Mouse (Mus musculus) erythroblast, adult 5-6 weeks (primary cell): ENCODE measurements around the gene Gm10153. TPM values are rescaled to one million over a fixed set of nuclear protein-coding genes. Genes with fewer than 3 reads are reported as not detected.
"Not testable (repeated sequence)": the region's sequence is repeated elsewhere in the genome, so short reads cannot be mapped to it uniquely, and the experiment has no call there.

Experiments used
- ATAC-seq: replicated peaks from 2 replicates; pipeline ENCODE4 v1.8.0; 2016; ENCODE audit warnings: moderate number of reproducible peaks, mild to moderate bottlenecking, moderate TSS enrichment, inconsistent platforms; ENCODE audit not compliant: poor library complexity, low FRiP score, severe bottlenecking
- total RNA-seq, 2 experiments: library from RNA; stranded (forward) in 1 of 2; stranded (reverse) in 1 of 2; fragments of 150-400 nt in 1 of 2; fragments of 200-764, 138-1000 nt in 1 of 2; gene quantifications; 2 replicates each; pipeline versions ENCODE4 v1.2.3 to v1.2.4; 2015 to 2017; ENCODE audit warnings: low replicate concordance in 2 of 2

The Gm10153 gene
- total RNA-seq, 2 experiments from 2014 or later: not detected

DNA sequence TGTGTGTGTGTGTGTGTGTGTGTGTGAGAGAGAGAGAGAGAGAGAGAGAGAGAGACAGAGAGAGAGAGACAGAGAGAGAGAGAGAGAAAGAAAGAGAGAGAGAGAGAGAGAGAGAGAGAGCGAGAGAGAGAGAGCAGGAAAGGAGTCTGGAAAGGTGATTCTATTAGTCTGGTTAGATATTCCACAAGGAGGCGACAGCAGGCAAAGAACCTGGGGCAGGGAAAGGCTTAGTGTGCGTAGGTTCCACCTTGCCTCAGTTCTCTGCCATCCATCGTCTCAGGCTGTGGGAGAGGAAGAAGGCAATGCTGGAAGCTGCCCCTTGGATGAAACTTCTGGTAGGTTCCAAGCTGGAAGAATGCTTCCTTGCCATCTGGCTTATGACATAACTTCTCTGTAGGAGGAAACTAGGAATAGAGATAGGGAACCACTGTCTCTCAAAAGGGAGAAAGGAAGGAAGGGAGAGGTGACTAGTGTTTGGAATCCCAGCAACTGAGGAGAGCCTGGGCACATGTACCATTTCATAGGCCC is 44.7 kb downstream of the Gm10153 start:
- no peak for ATAC-seq

- ATAC-seq: no peak
These were observed 45.7 kb downstream of the Gm10153 start, which contains the start of gene Gm45337 for GRCm38 (mm10) chr7:142144507-142144906. Gene Gm45337 (minus strand): TSS chr7:142144607.

- not testable (repeated sequence) for ATAC-seq
These were observed 46.6 kb downstream of the Gm10153 start for GRCm38 (mm10) chr7:142143506-142144010.

- ATAC-seq: no peak
These were observed 49.5 kb downstream of the Gm10153 start for GRCm38 (mm10) chr7:142140696-142141095.

Other genes with a start within 250 kb of the Gm10153 start
- not detected in 2 replicates for gene Brsk2, start 240.6 kb downstream of the Gm10153 start, total RNA-seq (2015; ENCODE audit: low replicate concordance)
- gene Brsk2, start 240.6 kb downstream of the Gm10153 start, total RNA-seq (2017; ENCODE audit: low replicate concordance): not detected in 2 replicates
- 67.1 and 69.6 TPM in 2 replicates for gene Mob2, start 129.3 kb downstream of the Gm10153 start, total RNA-seq (2015; ENCODE audit: low replicate concordance)
- gene Mob2, start 129.3 kb downstream of the Gm10153 start, total RNA-seq (2017; ENCODE audit: low replicate concordance): 75.1 and 76.9 TPM in 2 replicates
- 13.3 and 22.2 TPM in 2 replicates for gene Dusp8, start 94.5 kb downstream of the Gm10153 start, total RNA-seq (2015; ENCODE audit: low replicate concordance)
- 14.7 and 15.9 TPM in 2 replicates for gene Dusp8, start 94.5 kb downstream of the Gm10153 start, total RNA-seq (2017; ENCODE audit: low replicate concordance)
- gene Gm45618, start 69.7 kb downstream of the Gm10153 start, total RNA-seq (2015; ENCODE audit: low replicate concordance): not detected in 2 replicates
- not detected in 2 replicates for gene Gm45618, start 69.7 kb downstream of the Gm10153 start, total RNA-seq (2017; ENCODE audit: low replicate concordance)
- gene Gm39115, start 54.4 kb downstream of the Gm10153 start, total RNA-seq (2015; ENCODE audit: low replicate concordance): not detected in 2 replicates
- not detected in 2 replicates for gene Gm39115, start 54.4 kb downstream of the Gm10153 start, total RNA-seq (2017; ENCODE audit: low replicate concordance)
- not detected in 2 replicates for gene Gm45337, start 45.8 kb downstream of the Gm10153 start, total RNA-seq (2015; ENCODE audit: low replicate concordance)
- not detected in 2 replicates for gene Gm45337, start 45.8 kb downstream of the Gm10153 start, total RNA-seq (2017; ENCODE audit: low replicate concordance)
- gene Gm29735, start 33.3 kb downstream of the Gm10153 start, total RNA-seq (2015; ENCODE audit: low replicate concordance): not detected in 2 replicates
- not detected in 2 replicates for gene Gm29735, start 33.3 kb downstream of the Gm10153 start, total RNA-seq (2017; ENCODE audit: low replicate concordance)
- not detected in 2 replicates for gene Gm4553, start 24.6 kb downstream of the Gm10153 start, total RNA-seq (2015; ENCODE audit: low replicate concordance)
- gene Gm4553, start 24.6 kb downstream of the Gm10153 start, total RNA-seq (2017; ENCODE audit: low replicate concordance): not detected in 2 replicates
- not detected in 2 replicates for gene Krtap5-2, start 14.4 kb downstream of the Gm10153 start, total RNA-seq (2015; ENCODE audit: low replicate concordance)
- not detected in 2 replicates for gene Krtap5-2, start 14.4 kb downstream of the Gm10153 start, total RNA-seq (2017; ENCODE audit: low replicate concordance)
- gene Krtap5-3, start 11.0 kb upstream of the Gm10153 start, total RNA-seq (2015; ENCODE audit: low replicate concordance): not detected in 2 replicates
- gene Krtap5-3, start 11.0 kb upstream of the Gm10153 start, total RNA-seq (2017; ENCODE audit: low replicate concordance): not detected in 2 replicates
- gene Gm7579, start 21.5 kb upstream of the Gm10153 start, total RNA-seq (2015; ENCODE audit: low replicate concordance): not detected in 2 replicates
- gene Gm7579, start 21.5 kb upstream of the Gm10153 start, total RNA-seq (2017; ENCODE audit: low replicate concordance): not detected in 2 replicates
- gene Krtap5-5, start 39.6 kb upstream of the Gm10153 start, total RNA-seq (2015; ENCODE audit: low replicate concordance): not detected in 2 replicates
- gene Krtap5-5, start 39.6 kb upstream of the Gm10153 start, total RNA-seq (2017; ENCODE audit: low replicate concordance): not detected in 2 replicates
- gene Gm40460, start 50.7 kb upstream of the Gm10153 start, total RNA-seq (2015; ENCODE audit: low replicate concordance): not detected in 2 replicates
- gene Gm40460, start 50.7 kb upstream of the Gm10153 start, total RNA-seq (2017; ENCODE audit: low replicate concordance): not detected in 2 replicates
- gene Gm2431, start 68.0 kb upstream of the Gm10153 start, total RNA-seq (2015; ENCODE audit: low replicate concordance): not detected in 2 replicates
- gene Gm2431, start 68.0 kb upstream of the Gm10153 start, total RNA-seq (2017; ENCODE audit: low replicate concordance): not detected in 2 replicates
- not detected in 2 replicates for gene Gm4559, start 84.0 kb upstream of the Gm10153 start, total RNA-seq (2015; ENCODE audit: low replicate concordance)
- gene Gm4559, start 84.0 kb upstream of the Gm10153 start, total RNA-seq (2017; ENCODE audit: low replicate concordance): not detected in 2 replicates
- not detected in 2 replicates for gene Krtap5-1, start 106.7 kb upstream of the Gm10153 start, total RNA-seq (2015; ENCODE audit: low replicate concordance)
- gene Krtap5-1, start 106.7 kb upstream of the Gm10153 start, total RNA-seq (2017; ENCODE audit: low replicate concordance): not detected in 2 replicates
- not detected in 2 replicates for gene Krtap5-4, start 113.2 kb upstream of the Gm10153 start, total RNA-seq (2015; ENCODE audit: low replicate concordance)
- gene Krtap5-4, start 113.2 kb upstream of the Gm10153 start, total RNA-seq (2017; ENCODE audit: low replicate concordance): not detected in 2 replicates
- gene Ifitm10, start 183.4 kb upstream of the Gm10153 start, total RNA-seq (2015; ENCODE audit: low replicate concordance): 1.0 and 1.2 TPM in 2 replicates
- gene Ifitm10, start 183.4 kb upstream of the Gm10153 start, total RNA-seq (2017; ENCODE audit: low replicate concordance): 0.42 TPM in 1 of 2 replicates, not detected in the other
- not detected in 2 replicates for gene Gm49369, start 192.3 kb upstream of the Gm10153 start, total RNA-seq (2015; ENCODE audit: low replicate concordance)
- gene Gm49369, start 192.3 kb upstream of the Gm10153 start, total RNA-seq (2017; ENCODE audit: low replicate concordance): 121 and 215 TPM in 2 replicates
- gene Ctsd, start 197.6 kb upstream of the Gm10153 start, total RNA-seq (2015; ENCODE audit: low replicate concordance): 138 and 155 TPM in 2 replicates
- gene Ctsd, start 197.6 kb upstream of the Gm10153 start, total RNA-seq (2017; ENCODE audit: low replicate concordance): 126 and 150 TPM in 2 replicates
- not detected in 2 replicates for gene Syt8, start 244.5 kb upstream of the Gm10153 start, total RNA-seq (2015; ENCODE audit: low replicate concordance)
- not detected in 2 replicates for gene Syt8, start 244.5 kb upstream of the Gm10153 start, total RNA-seq (2017; ENCODE audit: low replicate concordance)